Mouse (Mus musculus): ENCODE results near the gene Gzmm.

DNA sequence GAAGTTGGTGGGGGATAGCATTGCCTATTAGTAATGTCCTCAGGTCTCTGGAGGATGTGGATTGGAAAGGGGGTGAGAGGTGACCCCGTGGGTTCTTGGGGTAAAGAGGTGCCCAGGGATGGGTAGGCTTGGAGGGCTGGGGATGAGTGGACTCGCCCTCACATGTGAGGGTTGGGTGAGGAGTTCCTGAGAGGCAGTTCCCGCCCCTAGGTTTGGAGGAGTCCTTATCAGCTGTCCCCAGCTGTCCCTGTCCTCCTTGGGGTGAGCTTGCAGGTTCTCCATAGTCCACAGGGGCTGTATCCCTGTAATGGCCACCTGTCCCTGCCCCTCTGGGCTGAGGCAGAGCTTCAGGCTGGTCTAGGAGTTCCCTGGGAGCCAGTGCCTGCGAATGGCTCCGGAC lies 17.1 kb downstream of the Gzmm start:
- TF ChIP-seq CTCF (IDR thresholded peaks at IDR 0.05; ENCODE audit: low read depth, low read length) (no peak), POLR2A (IDR thresholded peaks at IDR 0.05; ENCODE audit: extremely low read depth, insufficient read depth, low read length) (no peak)

Data from liver, adult 2 months (tissue).